Mouse (Mus musculus): Measurements from ENCODE around the gene Cdyl. TPM values are rescaled to one million over a fixed set of nuclear protein-coding genes. Genes with fewer than 3 reads are reported as not detected.
"Not testable (repeated sequence)": the region's sequence is repeated elsewhere in the genome, so short reads cannot be mapped to it uniquely, and the experiment has no call there.

Gene Cdyl
- polyA plus RNA-seq, 1 experiment from 2014 or later, result 6.1 TPM

DNA sequence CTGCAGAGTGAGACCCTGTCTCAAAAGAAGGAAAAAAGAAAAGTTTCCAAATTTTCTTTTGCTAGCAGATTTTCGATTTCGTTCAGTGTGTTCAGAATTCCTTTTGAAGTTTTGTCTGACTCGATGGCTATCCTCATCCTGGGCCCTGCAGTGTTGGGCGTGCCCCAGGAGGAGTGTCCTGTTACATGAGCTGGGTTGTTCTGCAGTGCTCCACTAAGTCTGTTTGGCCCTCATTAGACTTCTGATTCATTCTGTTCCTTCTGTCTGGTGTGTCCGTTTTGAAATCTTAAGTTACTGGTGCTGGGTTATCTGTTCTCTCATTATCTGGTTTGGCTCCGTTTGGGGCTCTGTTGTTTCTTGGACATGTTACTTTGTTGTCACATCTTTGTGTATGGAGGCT lies 174.3 kb downstream of the Cdyl start:
- Histone ChIP-seq H3K36me3 (no peaks in the 10 kb centered on the region), H3K27me3 (no peaks in the 10 kb centered on the region), H3K4me2 (no peak overlapping the region), H3K4me3 (no peak overlapping the region), H3K27ac (replicated peaks) (no peak overlapping the region), H3K9ac (no peak overlapping the region), H3K9me3 (no peaks in the 10 kb centered on the region), H3K4me1 (replicated peaks) (peaks cover 12% of the 10 kb centered on the region)
- ATAC-seq (ENCODE audit: low read depth), result no peak
- 53% methylated on average over 6 of the region's 6 CpGs for WGBS

DNA sequence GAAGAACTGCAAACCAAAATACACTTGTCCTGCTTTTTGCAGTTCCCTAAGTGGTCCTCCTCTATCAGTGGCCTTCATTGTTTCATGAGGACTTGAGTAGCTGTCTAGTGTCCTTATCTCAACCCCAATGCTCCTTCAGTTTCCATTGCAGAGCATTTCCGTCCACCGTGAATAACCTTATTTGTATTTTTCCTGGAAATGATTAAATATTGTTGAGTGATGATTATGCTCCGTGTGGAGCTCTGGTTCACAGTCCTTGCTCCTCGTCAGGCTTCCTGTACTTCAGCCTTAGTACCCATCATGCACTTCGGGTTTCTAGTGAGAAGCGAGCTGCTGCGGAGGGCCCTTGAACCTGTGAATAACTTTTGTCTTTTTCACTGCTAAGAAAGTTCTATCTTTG lies 176.0 kb downstream of the Cdyl start:
- H3K4me3 ChIP-seq, result no peak overlapping the region
- H3K9me3 ChIP-seq, result no peaks in the 10 kb centered on the region
- 93% methylated on average over 7 of the region's 7 CpGs for WGBS
- H3K9ac ChIP-seq, result no peak overlapping the region
- no peaks in the 10 kb centered on the region for H3K36me3 ChIP-seq
- peaks cover 12% of the 10 kb centered on the region for H3K4me1 ChIP-seq (replicated peaks)
- ATAC-seq (ENCODE audit: low read depth), result no peak
- no peaks in the 10 kb centered on the region for H3K27me3 ChIP-seq
- no peak overlapping the region for H3K27ac ChIP-seq (replicated peaks)
- H3K4me2 ChIP-seq, result no peak overlapping the region

DNA sequence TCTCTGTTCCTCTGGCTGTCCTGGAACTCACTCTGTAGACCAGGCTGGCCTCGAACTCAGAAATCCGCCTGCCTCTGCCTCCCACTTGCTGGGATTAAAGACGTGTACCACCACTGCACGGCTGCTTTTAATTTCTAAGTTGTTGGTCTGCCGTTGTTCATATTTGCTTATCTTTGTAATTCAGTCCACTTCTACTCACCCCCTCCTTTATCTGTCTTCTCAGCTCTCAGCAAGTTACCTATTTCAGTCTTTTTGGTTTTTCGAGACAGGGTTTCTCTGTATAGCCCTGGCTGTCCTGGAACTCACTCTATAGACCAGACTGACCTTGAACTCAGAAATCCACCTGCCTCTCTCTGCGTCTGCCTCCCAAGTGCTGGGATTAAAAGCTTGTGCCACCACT lies 176.9 kb downstream of the Cdyl start:
- H3K36me3 ChIP-seq; H3K27ac ChIP-seq (replicated peaks); H3K4me3 ChIP-seq; H3K4me2 ChIP-seq; ATAC-seq (ENCODE audit: low read depth); H3K9me3 ChIP-seq; H3K9ac ChIP-seq; H3K27me3 ChIP-seq: not testable (repeated sequence)
- WGBS, result 94% methylated on average over 7 of the region's 7 CpGs
- peaks cover 12% of the 10 kb centered on the region for H3K4me1 ChIP-seq (replicated peaks)

DNA sequence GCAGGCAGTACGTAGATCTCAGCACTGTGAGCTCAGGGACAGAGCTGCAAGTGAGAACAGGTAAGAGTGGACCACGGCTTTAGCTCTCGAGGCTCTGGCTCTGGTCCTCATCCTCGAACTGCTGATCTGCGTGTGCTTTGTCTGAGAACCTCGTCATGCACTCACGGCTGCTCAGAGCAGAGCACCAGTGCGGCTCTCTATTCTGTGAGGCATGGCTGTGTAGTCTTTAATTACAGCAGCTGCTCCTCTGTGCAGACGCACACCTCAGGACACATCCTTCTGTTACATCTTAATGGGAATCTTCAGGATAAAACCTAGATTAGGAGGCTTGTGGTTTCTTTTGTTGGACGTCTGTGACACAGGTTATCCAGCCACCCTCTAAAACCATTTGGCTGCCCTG lies 180.5 kb downstream of the Cdyl start:
- WGBS, result 79% methylated on average over 10 of the region's 10 CpGs

DNA sequence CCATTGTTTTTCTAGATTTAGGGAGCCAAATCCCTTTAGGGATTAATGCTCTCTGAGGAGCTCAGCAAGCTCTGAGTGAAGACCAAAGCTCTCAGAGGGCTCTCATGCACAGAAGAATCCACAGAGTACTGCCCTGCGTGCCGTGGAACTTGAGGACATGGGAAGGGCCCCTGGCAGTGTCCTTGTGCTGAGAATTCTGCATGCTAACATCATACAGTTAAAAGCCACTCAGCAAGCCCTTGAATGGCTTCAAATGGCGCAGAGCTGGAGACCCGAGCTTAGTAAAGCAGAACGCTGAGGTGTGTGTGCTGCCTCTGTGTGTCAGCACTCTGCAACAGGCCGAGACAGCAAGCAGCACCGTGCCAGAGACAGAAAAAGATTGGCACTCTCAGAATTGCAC lies 183.8 kb downstream of the Cdyl start:
- ATAC-seq (ENCODE audit: low read depth), result no peak
- WGBS, result 88% methylated on average over 7 of the region's 7 CpGs

More for the DNA sequence above, 180.5 kb downstream of the Cdyl start:
- ATAC-seq (ENCODE audit: low read depth), result no peak
- no peak overlapping the region for H3K4me3 ChIP-seq
- H3K27me3 ChIP-seq, result no peaks in the 10 kb centered on the region
- no peaks in the 10 kb centered on the region for H3K4me1 ChIP-seq (replicated peaks)
- H3K27ac ChIP-seq (replicated peaks), result no peak overlapping the region
- no peak overlapping the region for H3K9ac ChIP-seq
- no peaks in the 10 kb centered on the region for H3K9me3 ChIP-seq
- H3K4me2 ChIP-seq, result no peak overlapping the region
- H3K36me3 ChIP-seq, result no peaks in the 10 kb centered on the region

DNA sequence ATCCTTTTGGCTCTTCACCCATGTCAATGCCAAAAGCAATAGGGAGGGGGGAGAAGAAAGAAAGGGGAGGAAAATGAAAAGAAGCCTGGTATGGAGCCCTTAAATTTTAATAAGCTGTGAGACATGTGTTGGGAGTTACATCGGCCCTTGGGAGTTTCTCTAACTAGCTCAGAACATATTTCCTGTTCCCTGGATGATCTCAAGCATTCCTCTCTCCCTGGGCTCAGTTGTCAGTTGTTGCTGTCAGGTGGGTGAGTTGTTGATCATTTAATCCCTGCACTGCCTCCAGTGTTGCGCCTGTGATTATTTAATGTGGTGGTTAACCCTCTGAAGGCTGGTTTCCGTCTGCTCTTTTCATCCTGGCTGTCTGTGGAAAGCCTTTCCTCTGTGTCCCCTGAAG lies 185.7 kb downstream of the Cdyl start:
- no peak overlapping the region for H3K4me3 ChIP-seq
- no peaks in the 10 kb centered on the region for H3K36me3 ChIP-seq
- H3K4me2 ChIP-seq, result no peak overlapping the region
- H3K4me1 ChIP-seq (replicated peaks), result 0 out of 2 replicates have a peak, but pooled peaks cover 5% of the 10 kb centered on the region
- H3K27me3 ChIP-seq, result no peaks in the 10 kb centered on the region
- 66% methylated on average over 3 of the region's 3 CpGs for WGBS
- H3K9ac ChIP-seq, result no peak overlapping the region
- H3K27ac ChIP-seq (replicated peaks), result no peak overlapping the region
- no peak for ATAC-seq (ENCODE audit: low read depth)
- H3K9me3 ChIP-seq, result no peaks in the 10 kb centered on the region

More for the DNA sequence above, 183.8 kb downstream of the Cdyl start:
- Histone ChIP-seq H3K4me2 (no peak overlapping the region), H3K36me3 (no peaks in the 10 kb centered on the region), H3K27me3 (no peaks in the 10 kb centered on the region), H3K9me3 (no peaks in the 10 kb centered on the region), H3K4me3 (no peak overlapping the region), H3K27ac (replicated peaks) (no peak overlapping the region), H3K9ac (no peak overlapping the region), H3K4me1 (replicated peaks) (0 out of 2 replicates have a peak, but pooled peaks cover 5% of the 10 kb centered on the region)

DNA sequence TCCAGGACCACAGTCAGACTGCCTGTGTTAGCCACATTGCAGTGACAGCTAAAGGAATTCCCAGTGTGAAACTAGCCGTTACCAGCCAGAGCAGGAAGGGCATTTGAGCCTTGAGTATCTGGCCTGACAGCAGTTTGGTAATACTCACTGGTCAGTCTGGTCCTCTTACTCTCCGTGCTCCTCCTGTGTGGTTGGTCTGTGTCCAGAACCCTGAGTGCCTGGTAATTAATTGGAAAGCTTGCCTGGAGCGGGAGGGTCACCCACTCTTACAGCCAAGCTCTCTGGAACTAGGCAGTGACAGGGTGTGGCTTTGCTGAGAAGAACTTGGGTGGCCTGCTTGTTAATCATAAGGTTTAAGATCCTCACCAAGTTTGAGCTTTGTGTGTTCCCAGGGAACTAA lies 189.1 kb downstream of the Cdyl start:
- Histone ChIP-seq H3K27ac (replicated peaks) (no peak overlapping the region), H3K27me3 (no peaks in the 10 kb centered on the region), H3K4me3 (no peak overlapping the region), H3K9me3 (no peaks in the 10 kb centered on the region), H3K9ac (no peak overlapping the region), H3K4me1 (replicated peaks) (0 out of 2 replicates have a peak, but pooled peaks cover 5% of the 10 kb centered on the region), H3K36me3 (no peaks in the 10 kb centered on the region), H3K4me2 (no peak overlapping the region)
- 85% methylated on average over 3 of the region's 3 CpGs for WGBS
- ATAC-seq (ENCODE audit: low read depth), result no peak

DNA sequence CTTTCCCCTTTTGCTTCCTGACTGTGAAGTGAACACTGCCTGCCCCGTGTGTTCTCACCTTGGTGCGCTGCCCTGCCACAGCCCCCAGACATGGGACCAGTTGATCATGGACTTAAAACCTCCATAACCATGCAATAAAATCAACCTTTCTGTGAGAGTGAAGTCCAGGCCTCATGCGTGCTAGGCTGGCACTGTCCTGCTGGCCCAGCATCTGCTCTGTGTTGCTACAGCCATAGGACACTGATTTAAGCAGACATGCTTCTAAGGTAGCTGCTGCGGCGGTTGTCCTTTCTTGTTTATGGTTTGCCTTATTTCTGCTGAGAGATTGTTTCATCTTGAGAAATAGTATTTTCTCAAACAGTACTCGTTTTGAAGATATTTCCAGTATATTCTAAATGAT lies 191.9 kb downstream of the Cdyl start:
- Histone ChIP-seq H3K36me3 (peaks cover 3% of the 10 kb centered on the region; the same call in 1 of the 2 replicates), H3K27me3 (no peaks in the 10 kb centered on the region), H3K4me1 (replicated peaks) (0 out of 2 replicates have a peak, but pooled peaks cover 5% of the 10 kb centered on the region), H3K27ac (replicated peaks) (no peak overlapping the region), H3K9me3 (no peaks in the 10 kb centered on the region), H3K4me2 (no peak overlapping the region), H3K9ac (no peak overlapping the region), H3K4me3 (no peak overlapping the region)
- WGBS, result 93% methylated on average over 6 of the region's 6 CpGs
- no peak for ATAC-seq (ENCODE audit: low read depth)

DNA sequence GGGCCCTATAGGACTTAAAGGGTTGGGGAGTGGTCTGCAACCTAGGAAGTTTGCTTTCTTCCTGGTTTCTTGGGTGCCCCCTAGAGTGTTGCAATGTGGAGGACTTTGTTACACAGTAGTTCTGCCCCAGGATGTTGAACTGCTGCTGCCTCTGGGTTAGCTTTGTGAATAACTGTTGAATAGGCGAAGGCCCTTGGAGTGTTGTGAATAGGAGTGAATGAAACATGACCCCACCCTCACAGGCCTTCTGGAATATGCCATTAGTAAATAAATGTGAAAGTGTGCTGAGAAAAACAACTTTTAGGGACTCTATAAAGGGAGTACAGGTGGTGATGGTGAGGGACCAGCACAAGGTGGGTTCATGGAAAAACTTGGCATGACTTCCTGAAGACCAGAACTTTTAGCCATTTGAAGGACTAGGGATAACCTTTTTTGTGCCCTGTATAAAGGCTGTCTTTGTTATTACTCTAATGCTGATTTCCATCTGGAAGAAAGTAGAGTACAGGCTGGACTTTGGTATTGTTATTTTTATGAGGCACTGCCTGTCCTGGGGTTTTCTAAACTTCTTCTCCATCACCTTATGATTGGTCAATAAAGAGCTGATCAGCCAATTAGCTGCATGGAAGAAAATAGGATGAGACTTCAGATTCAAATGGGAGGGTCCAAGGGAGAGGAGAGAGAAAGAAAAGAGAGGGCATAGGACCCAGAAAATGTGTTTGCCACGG lies 193.4 kb downstream of the Cdyl start:
- Histone ChIP-seq H3K27ac (replicated peaks) (no peak overlapping the region), H3K36me3 (peaks cover 6% of the 10 kb centered on the region; the same call in 1 of the 2 replicates), H3K4me2 (no peak overlapping the region), H3K9me3 (no peaks in the 10 kb centered on the region), H3K4me1 (replicated peaks) (0 out of 2 replicates have a peak, but pooled peaks cover 2% of the 10 kb centered on the region), H3K9ac (no peak overlapping the region), H3K4me3 (no peak overlapping the region), H3K27me3 (no peaks in the 10 kb centered on the region)
- no peak for ATAC-seq (ENCODE audit: low read depth)
- 72% methylated on average over 2 of the region's 2 CpGs for WGBS

DNA sequence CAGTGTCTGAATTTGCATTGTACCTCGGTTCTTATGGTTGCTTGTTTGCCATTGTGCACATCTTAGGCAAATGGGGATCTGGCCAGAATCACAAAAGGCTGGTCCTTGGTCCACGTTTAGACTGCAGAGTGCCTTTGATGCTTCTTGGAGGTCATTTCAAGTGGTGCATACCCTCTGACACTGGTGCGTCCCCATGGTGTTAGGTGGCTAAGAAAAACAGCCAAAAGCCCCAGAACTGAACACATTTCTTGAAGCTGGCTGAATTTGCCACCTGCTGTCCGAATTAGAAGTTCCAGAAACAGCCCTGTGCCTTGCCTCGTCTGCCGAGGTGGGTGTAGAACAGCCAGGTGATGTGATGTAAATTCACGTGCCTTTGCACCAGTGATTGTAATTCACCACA lies 197.9 kb downstream of the Cdyl start:
- no peak overlapping the region for H3K4me2 ChIP-seq
- 82% methylated on average over 7 of the region's 7 CpGs for WGBS
- H3K9ac ChIP-seq, result no peak overlapping the region
- no peaks in the 10 kb centered on the region for H3K27me3 ChIP-seq
- H3K4me1 ChIP-seq (replicated peaks), result no peaks in the 10 kb centered on the region
- no peaks in the 10 kb centered on the region for H3K9me3 ChIP-seq
- no peak overlapping the region for H3K27ac ChIP-seq (replicated peaks)
- H3K4me3 ChIP-seq, result no peak overlapping the region
- no peak for ATAC-seq (ENCODE audit: low read depth)
- peaks cover 6% of the 10 kb centered on the region; the same call in 1 of the 2 replicates for H3K36me3 ChIP-seq

DNA sequence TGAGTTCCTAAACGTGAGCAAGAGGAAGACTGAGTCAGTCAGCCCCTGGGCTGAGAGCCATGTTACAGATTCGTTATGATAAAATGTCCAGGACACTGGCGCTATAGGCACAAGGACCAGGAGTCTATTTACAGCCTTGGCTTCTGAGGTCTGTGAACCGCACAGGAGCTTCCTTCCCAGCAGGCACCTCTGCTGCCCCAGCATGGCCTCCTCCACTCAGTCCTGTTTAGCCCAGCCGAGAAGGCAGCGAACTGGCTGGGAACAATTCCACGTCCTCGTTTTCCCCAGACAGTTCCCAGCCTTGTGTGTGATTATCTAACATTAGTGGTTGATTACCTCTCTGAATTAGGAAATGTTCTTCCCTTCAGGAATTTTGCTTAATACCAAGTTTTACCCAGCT lies 201.3 kb downstream of the Cdyl start:
- 81% methylated on average over 8 of the region's 8 CpGs for WGBS
- H3K4me2 ChIP-seq, result no peak overlapping the region
- H3K27ac ChIP-seq (replicated peaks), result no peak overlapping the region
- H3K4me1 ChIP-seq (replicated peaks), result no peaks in the 10 kb centered on the region
- H3K36me3 ChIP-seq, result peaks cover 13% of the 10 kb centered on the region; the same call in 1 of the 2 replicates
- H3K9me3 ChIP-seq, result no peaks in the 10 kb centered on the region
- no peaks in the 10 kb centered on the region for H3K27me3 ChIP-seq
- no peak overlapping the region for H3K9ac ChIP-seq
- no peak for ATAC-seq (ENCODE audit: low read depth)
- no peak overlapping the region for H3K4me3 ChIP-seq

DNA sequence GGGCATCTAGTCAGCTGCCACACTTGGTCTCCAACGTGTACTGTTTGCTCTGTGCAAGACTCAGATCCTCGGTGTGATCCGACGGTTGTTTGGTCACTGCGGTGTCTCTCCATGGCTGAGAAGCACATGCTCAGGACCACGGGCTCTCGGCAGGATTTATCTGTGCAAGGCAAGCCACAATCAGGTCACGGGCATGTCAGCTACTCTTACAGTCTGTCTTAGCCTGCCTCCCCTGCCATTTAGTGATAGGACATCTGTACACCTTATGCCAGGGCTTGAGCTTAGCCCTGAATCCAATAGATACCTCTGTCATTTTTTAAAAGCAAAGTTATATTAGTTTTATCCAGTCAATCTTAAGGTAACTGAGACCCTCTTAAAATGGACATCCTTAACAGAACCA lies 211.0 kb downstream of the Cdyl start:
- WGBS, result 92% methylated on average over 8 of the region's 8 CpGs
- Histone ChIP-seq H3K36me3 (no peaks in the 10 kb centered on the region), H3K27me3 (no peaks in the 10 kb centered on the region), H3K9ac (no peak overlapping the region), H3K9me3 (no peaks in the 10 kb centered on the region), H3K4me2 (no peak overlapping the region), H3K4me1 (replicated peaks) (no peaks in the 10 kb centered on the region), H3K27ac (replicated peaks) (no peak overlapping the region), H3K4me3 (no peak overlapping the region)
- no peak for ATAC-seq (ENCODE audit: low read depth)

DNA sequence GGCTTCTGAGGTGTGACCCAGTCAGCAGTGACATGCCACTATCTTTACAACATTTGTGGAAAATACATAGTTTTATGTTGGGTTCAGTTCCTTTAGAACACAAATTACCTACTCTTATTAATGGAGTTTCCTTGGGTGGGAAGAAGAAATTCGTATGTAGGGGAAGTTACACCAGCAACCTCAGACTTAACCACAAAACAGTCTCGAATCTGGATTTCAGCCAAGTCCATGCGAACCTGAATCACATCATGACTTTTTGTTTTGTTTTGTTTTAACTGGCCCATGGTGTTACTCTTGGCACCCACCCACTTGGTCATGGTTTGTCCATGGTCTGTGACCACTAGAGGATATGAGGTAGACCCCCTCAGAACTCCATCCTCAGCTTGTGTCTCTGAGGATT lies 211.5 kb downstream of the Cdyl start:
- H3K4me3 ChIP-seq, result no peak overlapping the region
- no peaks in the 10 kb centered on the region for H3K9me3 ChIP-seq
- H3K4me1 ChIP-seq (replicated peaks), result no peaks in the 10 kb centered on the region
- no peaks in the 10 kb centered on the region for H3K36me3 ChIP-seq
- ATAC-seq (ENCODE audit: low read depth), result no peak
- no peaks in the 10 kb centered on the region for H3K27me3 ChIP-seq
- H3K27ac ChIP-seq (replicated peaks), result no peak overlapping the region
- 83% methylated on average over 3 of the region's 3 CpGs for WGBS
- no peak overlapping the region for H3K4me2 ChIP-seq
- H3K9ac ChIP-seq, result no peak overlapping the region

Measured in neural tube, embryonic 13.5 days (tissue).